Mouse (Mus musculus) liver, embryonic 14.5 days (tissue): ENCODE data around the gene Lgsn.

Source experiments
- CTCF ChIP-seq: IDR thresholded peaks from 2 replicates; pipeline ENCODE4 v1.5.1; 2016; ENCODE audit warnings: antibody characterized with exemption, low read depth, control low read depth
- EP300 ChIP-seq: IDR thresholded peaks from 2 replicates; pipeline ENCODE4 v1.6.1; 2016; ENCODE audit warnings: antibody characterized with exemption, low read depth

DNA sequence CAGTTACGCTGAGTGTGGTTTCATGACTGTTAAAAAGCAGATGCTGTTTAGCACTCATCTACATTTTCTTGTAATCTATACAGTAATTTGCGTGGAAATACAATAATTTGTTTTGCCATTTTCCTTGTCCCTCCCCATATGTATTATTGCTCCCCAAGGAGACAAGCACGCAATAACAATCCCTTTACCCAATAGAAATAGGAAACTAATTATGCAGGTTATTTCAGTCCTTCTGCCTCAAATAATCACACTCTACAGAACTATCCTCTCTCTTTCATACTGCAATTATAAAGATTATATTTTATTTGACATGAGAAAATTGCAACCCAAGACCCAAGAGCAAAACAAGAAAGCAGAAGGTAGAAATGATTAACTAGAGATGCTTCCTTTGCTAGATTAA lies 20.8 kb downstream of the Lgsn start:
- TF ChIP-seq CTCF = no peak
- no peak for TF ChIP-seq EP300
